Mouse (Mus musculus) liver, embryonic 14.5 days (tissue): Measurements from ENCODE around the gene Mkrn3. TPM values are rescaled to one million over a fixed set of nuclear protein-coding genes. Genes with fewer than 3 reads are reported as not detected.

Experiments used
- ATAC-seq: fragments of 200-750 bp; cut with Nextera tagmentation; 2 replicates; pipeline ENCODE4 v1.8.0; 2017; ENCODE audit warnings: moderate number of reproducible peaks, mild to moderate bottlenecking, moderate library complexity; ENCODE audit not compliant: insufficient read depth
- DNase-seq, 3 experiments: peaks; one replicate each; pipeline ENCODE4 v3.0.0-alpha.2; 2012 to 2013; ENCODE audit warnings: low read depth in 3 of 3, low spot score in 3 of 3
- H3K27ac ChIP-seq: fragments of 300-500 bp; sonication (generic); 2 replicates; pipeline ENCODE4 v1.5.1; 2014; ENCODE audit warnings: moderate library complexity, mild to moderate bottlenecking, control low read depth, inconsistent platforms
- H3K27me3 ChIP-seq: fragments of 300-500 bp; sonication (generic); 2 replicates; pipeline ENCODE4 v1.6.1; 2014; ENCODE audit warnings: mild to moderate bottlenecking, low read length, moderate library complexity; ENCODE audit not compliant: control insufficient read depth, insufficient read depth
- H3K36me3 ChIP-seq: fragments of 300-500 bp; sonication (generic); replicated peaks from 2 replicates; pipeline ENCODE4 v1.6.1; 2014; ENCODE audit warnings: low read depth; ENCODE audit not compliant: control insufficient read depth, insufficient read depth
- H3K4me1 ChIP-seq, 2 experiments: fragments of 200-500 bp in 1 of 2; fragments of 300-500 bp in 1 of 2; sonication (generic) in 1 of 2; replicated peaks; 2 replicates each; pipeline ENCODE4 v1.6.1; 2012 to 2014; ENCODE audit warnings: antibody characterized with exemption in 1 of 2, inconsistent platforms in 1 of 2, low read length in 1 of 2; ENCODE audit not compliant: control insufficient read depth in 2 of 2, insufficient read depth in 2 of 2
- H3K4me2 ChIP-seq: fragments of 300-500 bp; sonication (generic); 2 replicates; pipeline ENCODE4 v1.6.1; 2014; ENCODE audit warnings: low read depth, mild to moderate bottlenecking, control low read depth, moderate library complexity
- H3K4me3 ChIP-seq, 2 experiments: fragments of 200-500 bp in 1 of 2; fragments of 300-500 bp in 1 of 2; sonication (generic) in 1 of 2; 2 replicates each; pipeline ENCODE4 v1.5.1; 2012 to 2014; ENCODE audit warnings: low read depth in 2 of 2, low read length in 2 of 2, mild to moderate bottlenecking in 2 of 2, control low read depth in 1 of 2, inconsistent platforms in 1 of 2, moderate library complexity in 1 of 2; ENCODE audit not compliant: insufficient read depth in 1 of 2
- H3K9ac ChIP-seq: fragments of 300-500 bp; sonication (generic); replicated peaks from 2 replicates; pipeline ENCODE4 v1.6.1; 2014; ENCODE audit warnings: mild to moderate bottlenecking, control low read depth, moderate library complexity
- H3K9me3 ChIP-seq: fragments of 300-500 bp; sonication (generic); 2 replicates; pipeline ENCODE4 v1.6.1; 2016; ENCODE audit warnings: low read length, mixed read lengths; ENCODE audit not compliant: control insufficient read depth
- CTCF ChIP-seq: IDR thresholded peaks from 2 replicates; pipeline ENCODE4 v1.5.1; 2016; ENCODE audit warnings: antibody characterized with exemption, low read depth, control low read depth
- EP300 ChIP-seq: IDR thresholded peaks from 2 replicates; pipeline ENCODE4 v1.6.1; 2016; ENCODE audit warnings: antibody characterized with exemption, low read depth
- WGBS: fragments of 180-500 bp; shearing (Covaris S2); extraction: QIAGEN DNeasy Blood & Tissue Kit; methylation state at CpG from one replicate; pipeline ENCODE4 v1.1.7; 2014; ENCODE audit not compliant: insufficient replicate concordance; 5-methylcytosine and 5-hydroxymethylcytosine counted together
- polyA plus RNA-seq, 2 experiments: library from polyadenylated mRNA; depleted of rRNA in 1 of 2; stranded (reverse) in 1 of 2; unstranded in 1 of 2; fragments of >200 nt; fragmentation: Nextera tagmentation in 1 of 2; extraction: Ambion mirVana in 1 of 2; gene quantifications; 2 replicates each; pipeline versions ENCODE4 v1.2.1 to v1.2.3; 2012 to 2014

Mkrn3 gene
- polyA plus RNA-seq, 2 experiments, result 0.28 to 0.36 TPM

DNA sequence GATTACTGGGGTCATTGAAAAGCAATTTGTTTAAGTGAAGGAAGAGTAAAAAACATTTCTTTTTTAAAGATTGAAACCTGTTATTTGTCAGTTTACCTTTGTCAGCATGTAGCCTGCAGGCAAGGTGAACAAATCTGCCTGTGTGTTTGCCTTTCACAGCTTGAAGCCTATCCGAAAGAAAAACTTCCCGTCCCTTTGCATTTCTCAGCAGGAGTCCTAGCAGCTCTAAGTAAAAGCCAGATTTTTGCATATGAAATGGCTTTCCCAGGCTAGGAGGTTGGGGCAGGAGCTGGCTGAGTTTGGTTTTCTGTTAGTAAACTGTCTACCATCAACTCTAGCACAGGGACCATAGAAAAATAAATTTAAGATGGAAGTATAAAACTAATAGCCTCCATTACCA, 32.4 kb upstream of the Mkrn3 start:
- no peak overlapping the region for H3K27ac ChIP-seq
- H3K36me3 ChIP-seq, result no peaks in the 10 kb centered on the region
- 31% methylated on average over 2 of the region's 2 CpGs for WGBS
- H3K4me3 ChIP-seq, result no peak overlapping the region
- no peak overlapping the region for H3K4me2 ChIP-seq
- TF ChIP-seq CTCF (no peak), EP300 (no peak)
- no peaks in the 10 kb centered on the region for H3K9me3 ChIP-seq
- no peak for DNase-seq
- H3K4me1 ChIP-seq, result no peaks in the 10 kb centered on the region
- ATAC-seq, result no peak
- no peak overlapping the region for H3K9ac ChIP-seq
- no peaks in the 10 kb centered on the region for H3K27me3 ChIP-seq

DNA sequence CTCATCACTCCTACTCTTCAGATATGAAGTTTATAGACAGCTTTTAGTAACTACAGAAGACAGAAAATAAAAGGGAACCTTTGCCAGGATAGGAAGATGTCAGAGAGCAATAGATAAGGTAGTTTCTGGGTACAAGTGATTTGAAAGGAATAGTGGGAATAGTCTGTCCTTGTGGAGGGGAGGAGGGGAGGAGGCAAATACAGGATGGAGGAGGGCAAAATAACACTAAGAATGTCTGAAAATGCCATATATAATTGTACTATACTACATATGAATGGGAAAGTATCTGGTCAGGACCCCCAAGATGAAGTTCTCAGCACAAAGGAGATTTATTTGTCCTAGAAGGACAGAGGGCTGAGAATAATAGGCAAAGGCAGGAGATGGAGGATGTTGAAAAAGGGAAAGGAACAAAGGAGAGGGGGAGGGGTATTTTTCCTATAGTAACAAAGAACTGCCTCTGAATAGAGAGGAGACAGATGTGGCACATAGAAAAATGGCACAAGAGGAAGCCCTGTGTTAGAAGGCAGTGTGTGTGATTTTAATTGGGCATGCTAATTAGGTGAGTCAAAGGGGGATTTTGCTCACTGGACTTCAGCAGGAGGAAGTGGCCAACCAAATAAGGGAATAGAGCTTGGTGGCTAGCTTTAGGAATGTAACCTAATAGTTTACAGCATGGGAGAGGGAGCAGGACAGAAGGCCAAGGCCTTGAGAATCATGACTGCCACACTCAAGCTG, 25.7 kb upstream of the Mkrn3 start:
- Histone ChIP-seq H3K27me3 (no peaks in the 10 kb centered on the region), H3K9ac (no peak overlapping the region), H3K4me2 (no peak overlapping the region), H3K4me3 (no peak overlapping the region), H3K27ac (no peak overlapping the region), H3K9me3 (no peaks in the 10 kb centered on the region), H3K36me3 (no peaks in the 10 kb centered on the region), H3K4me1 (no peaks in the 10 kb centered on the region)
- ATAC-seq, result no peak
- TF ChIP-seq CTCF (no peak), EP300 (no peak)
- DNase-seq, result no peak

GRCm38 (mm10) chr7:62436394-62436793, 16.5 kb upstream of the Mkrn3 start:
- no peaks in the 10 kb centered on the region for H3K27me3 ChIP-seq
- H3K4me2 ChIP-seq, result no peak overlapping the region
- 31% methylated on average over 2 of the region's 2 CpGs for WGBS
- TF ChIP-seq EP300 (no peak), CTCF (no peak)
- H3K4me1 ChIP-seq, result no peaks in the 10 kb centered on the region
- no peak overlapping the region for H3K27ac ChIP-seq
- DNase-seq (no peak), ATAC-seq (no peak)
- H3K9ac ChIP-seq, result no peak overlapping the region
- H3K9me3 ChIP-seq, result no peaks in the 10 kb centered on the region
- no peak overlapping the region for H3K4me3 ChIP-seq
- H3K36me3 ChIP-seq, result no peaks in the 10 kb centered on the region

DNA sequence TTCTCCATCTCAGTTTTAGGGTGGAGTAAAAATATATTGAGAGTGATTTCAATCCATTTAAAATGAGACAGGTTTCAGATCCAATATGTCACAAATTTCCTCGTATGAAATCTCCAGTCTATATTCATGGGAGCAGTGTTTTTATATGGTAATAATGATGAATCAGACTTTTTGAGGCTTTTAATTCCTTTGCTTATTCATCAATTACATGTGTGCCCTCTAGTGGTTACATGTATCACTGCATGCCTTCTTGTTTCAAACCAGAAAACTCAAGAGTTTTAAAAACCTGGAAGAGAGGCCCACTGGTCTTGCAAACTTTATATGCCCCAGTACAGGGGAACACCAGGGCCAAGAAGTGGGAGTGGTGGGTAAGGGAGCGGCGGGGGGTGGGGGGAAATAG, 13.3 kb upstream of the Mkrn3 start:
- Histone ChIP-seq H3K4me2 (no peak overlapping the region), H3K36me3 (no peaks in the 10 kb centered on the region), H3K27ac (no peak overlapping the region), H3K9ac (no peak overlapping the region), H3K9me3 (no peaks in the 10 kb centered on the region), H3K4me3 (no peak overlapping the region), H3K27me3 (no peaks in the 10 kb centered on the region), H3K4me1 (no peaks in the 10 kb centered on the region)
- 22% methylated on average over 3 of the region's 3 CpGs for WGBS
- no peak for DNase-seq
- no peak for TF ChIP-seq EP300
- TF ChIP-seq CTCF, result peak; percentile 28; the same call in 1 of the 2 replicates
- ATAC-seq, result no peak

GRCm38 (mm10) chr7:62428337-62428736, 8.4 kb upstream of the Mkrn3 start:
- TF ChIP-seq CTCF (peak; percentile 41; the same call in 1 of the 2 replicates), EP300 (no peak)
- 18% methylated on average over 8 of the region's 8 CpGs for WGBS
- H3K36me3 ChIP-seq, result no peaks in the 10 kb centered on the region

More at GRCm38 (mm10) chr7:62428337-62428736, 8.4 kb upstream of the Mkrn3 start:
- ATAC-seq (no peak), DNase-seq (no peak)
- Histone ChIP-seq H3K9ac (no peak overlapping the region), H3K9me3 (no peaks in the 10 kb centered on the region), H3K27me3 (no peaks in the 10 kb centered on the region), H3K4me2 (no peak overlapping the region), H3K4me1 (no peaks in the 10 kb centered on the region), H3K27ac (no peak overlapping the region), H3K4me3 (no peak overlapping the region)
